Mouse (Mus musculus): ENCODE results near the gene Mt4. TPM values are rescaled to one million over a fixed set of nuclear protein-coding genes. Genes with fewer than 3 reads are reported as not detected.
"Not testable (repeated sequence)": the region's sequence is repeated elsewhere in the genome, so short reads cannot be mapped to it uniquely, and the experiment has no call there.

Mt4 gene
- total RNA-seq, 2 experiments from 2014 or later, result not detected

- no peak for ATAC-seq (replicated peaks; ENCODE audit: low FRiP score, low TSS enrichment, poor library complexity, severe bottlenecking)
These were observed 6.9 kb upstream of the Mt4 start for GRCm38 (mm10) chr8:94130126-94130525.

- no peak for ATAC-seq (replicated peaks; ENCODE audit: low FRiP score, low TSS enrichment, poor library complexity, severe bottlenecking)
These were observed 4.9 kb upstream of the Mt4 start for GRCm38 (mm10) chr8:94132096-94132495.

GRCm38 (mm10) chr8:94134601-94135000, 2.4 kb upstream of the Mt4 start:
- ATAC-seq (replicated peaks; ENCODE audit: low FRiP score, low TSS enrichment, poor library complexity, severe bottlenecking), result not testable (repeated sequence)

- no peak for ATAC-seq (replicated peaks; ENCODE audit: low FRiP score, low TSS enrichment, poor library complexity, severe bottlenecking)
These were observed 1.4 kb upstream of the Mt4 start for GRCm38 (mm10) chr8:94135556-94135955.

- ATAC-seq (replicated peaks; ENCODE audit: low FRiP score, low TSS enrichment, poor library complexity, severe bottlenecking), result no peak
These were observed 805 bp upstream of the Mt4 start for GRCm38 (mm10) chr8:94136192-94136591.

GRCm38 (mm10) chr8:94140266-94140795, 3.3 kb downstream of the Mt4 start:
- ATAC-seq (replicated peaks; ENCODE audit: low FRiP score, low TSS enrichment, poor library complexity, severe bottlenecking), result no peak

GRCm38 (mm10) chr8:94148236-94148635, 11.2 kb downstream of the Mt4 start:
- ATAC-seq (replicated peaks; ENCODE audit: low FRiP score, low TSS enrichment, poor library complexity, severe bottlenecking), result no peak

GRCm38 (mm10) chr8:94150925-94151324, 13.9 kb downstream of the Mt4 start:
- ATAC-seq (replicated peaks; ENCODE audit: low FRiP score, low TSS enrichment, poor library complexity, severe bottlenecking), result no peak

- ATAC-seq (replicated peaks; ENCODE audit: low FRiP score, low TSS enrichment, poor library complexity, severe bottlenecking), result peak; percentile 88
These were observed 15.7 kb downstream of the Mt4 start, which contains the start of gene Mt3 for GRCm38 (mm10) chr8:94152513-94153300. TSS of gene Mt3 (plus strand) at chr8:94152607.

- no peak for ATAC-seq (replicated peaks; ENCODE audit: low FRiP score, low TSS enrichment, poor library complexity, severe bottlenecking)
These were observed 16.5 kb downstream of the Mt4 start for GRCm38 (mm10) chr8:94153451-94153850.

GRCm38 (mm10) chr8:94154537-94154936, 17.5 kb downstream of the Mt4 start:
- no peak for ATAC-seq (replicated peaks; ENCODE audit: low FRiP score, low TSS enrichment, poor library complexity, severe bottlenecking)

- ATAC-seq (replicated peaks; ENCODE audit: low FRiP score, low TSS enrichment, poor library complexity, severe bottlenecking), result no peak
These were observed 19.1 kb downstream of the Mt4 start for GRCm38 (mm10) chr8:94156092-94156491.

- not testable (repeated sequence) for ATAC-seq (replicated peaks; ENCODE audit: low FRiP score, low TSS enrichment, poor library complexity, severe bottlenecking)
These were observed 28.8 kb downstream of the Mt4 start for GRCm38 (mm10) chr8:94165772-94166171.

- peak; percentile 56 for ATAC-seq (replicated peaks; ENCODE audit: low FRiP score, low TSS enrichment, poor library complexity, severe bottlenecking)
These were observed 30.2 kb downstream of the Mt4 start for GRCm38 (mm10) chr8:94167244-94167643.

GRCm38 (mm10) chr8:94169547-94169946, 32.5 kb downstream of the Mt4 start:
- no peak for ATAC-seq (replicated peaks; ENCODE audit: low FRiP score, low TSS enrichment, poor library complexity, severe bottlenecking)

- no peak for ATAC-seq (replicated peaks; ENCODE audit: low FRiP score, low TSS enrichment, poor library complexity, severe bottlenecking)
These were observed 34.3 kb downstream of the Mt4 start for GRCm38 (mm10) chr8:94171321-94171755.

GRCm38 (mm10) chr8:94172075-94172808, 35.2 kb downstream of the Mt4 start, which contains the start of gene Mt2:
TSS of gene Mt2 (plus strand) at chr8:94172664.
- peak; percentile 89 for ATAC-seq (replicated peaks; ENCODE audit: low FRiP score, low TSS enrichment, poor library complexity, severe bottlenecking)

- ATAC-seq (replicated peaks; ENCODE audit: low FRiP score, low TSS enrichment, poor library complexity, severe bottlenecking), result peak; percentile 20
These were observed 36.1 kb downstream of the Mt4 start for GRCm38 (mm10) chr8:94172809-94173732.

GRCm38 (mm10) chr8:94173848-94174403, 36.9 kb downstream of the Mt4 start:
- ATAC-seq (replicated peaks; ENCODE audit: low FRiP score, low TSS enrichment, poor library complexity, severe bottlenecking), result no peak
